Mouse (Mus musculus): ENCODE results near the gene Apba3.
A peak's percentile ranks its signal among the peaks of the same experiment; 100 is the strongest.

Apba3 gene

GRCm38 (mm10) chr10:81290698-81291460 lies 24.1 kb downstream of the Apba3 start:
- no peak for DNase-seq (ENCODE audit: low spot score)

DNA sequence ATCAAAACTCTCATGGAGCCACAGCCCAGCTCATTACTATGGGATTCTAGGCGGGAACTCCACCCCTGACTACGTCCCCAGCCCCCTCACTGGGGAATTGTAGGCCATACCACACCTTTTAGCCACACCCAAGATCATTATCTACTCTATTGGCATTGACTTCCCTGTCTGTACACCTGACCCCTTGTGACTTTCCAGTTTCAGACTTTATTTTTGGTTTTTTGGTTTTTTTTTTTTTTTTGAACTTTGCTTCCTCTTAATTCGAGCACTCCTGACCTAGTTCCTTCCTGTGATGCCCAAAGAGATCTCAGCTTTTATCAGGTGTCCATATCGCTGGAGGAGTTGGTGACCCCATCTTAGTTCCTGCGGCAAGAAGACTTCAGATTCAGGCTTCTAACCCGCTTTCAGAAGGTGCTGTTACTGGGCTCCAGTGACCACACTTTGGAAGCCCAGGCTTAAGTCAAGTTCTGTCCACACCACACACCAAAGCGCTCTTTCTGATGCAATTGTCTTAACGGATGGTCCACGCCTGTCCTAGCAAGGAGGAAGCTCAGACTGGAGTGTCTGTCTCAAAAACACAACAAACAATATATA lies 24.8 kb downstream of the Apba3 start, which contains the start of gene Tjp3:
TSS of gene Tjp3 (minus strand) at position 71 of the 594 bp plus-strand sequence.
- no peak for DNase-seq (ENCODE audit: low spot score)

GRCm38 (mm10) chr10:81292554-81293333 lies 26.0 kb downstream of the Apba3 start, which contains the start of gene Pip5k1c:
Pip5k1c (plus strand) TSS chr10:81292963.
- peak; percentile 97 for DNase-seq (ENCODE audit: low spot score)

- no peak for DNase-seq (ENCODE audit: low spot score)
These were observed 26.7 kb downstream of the Apba3 start for GRCm38 (mm10) chr10:81293334-81294030.

DNA sequence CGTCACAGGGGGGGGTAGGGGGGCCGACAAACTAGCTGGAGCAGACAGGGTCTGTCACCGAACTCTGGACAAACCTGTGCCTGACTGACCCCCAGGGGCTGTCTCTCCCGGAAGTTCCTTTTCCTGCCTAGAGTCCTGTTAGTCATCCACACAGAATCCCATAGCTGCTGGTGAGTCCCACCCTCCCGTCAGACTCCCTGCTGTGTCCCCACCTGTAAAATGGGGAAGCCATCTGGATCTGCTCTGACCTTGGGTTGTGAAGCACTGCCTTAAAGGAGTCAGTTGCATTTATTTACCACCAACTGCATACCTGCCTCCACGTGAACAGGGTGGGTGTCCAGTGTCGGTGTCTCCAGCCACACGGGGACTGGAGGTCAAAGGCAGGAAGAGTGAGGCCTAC lies 27.7 kb downstream of the Apba3 start:
- no peak for DNase-seq (ENCODE audit: low spot score)

GRCm38 (mm10) chr10:81295185-81295584 lies 28.4 kb downstream of the Apba3 start:
- no peak for DNase-seq (ENCODE audit: low spot score)

GRCm38 (mm10) chr10:81297246-81297645 lies 30.5 kb downstream of the Apba3 start:
- DNase-seq (ENCODE audit: low spot score) = no peak

- DNase-seq (ENCODE audit: low spot score) = no peak
These were observed 31.1 kb downstream of the Apba3 start for GRCm38 (mm10) chr10:81297845-81298244.

GRCm38 (mm10) chr10:81298369-81299100 lies 31.8 kb downstream of the Apba3 start:
- DNase-seq (ENCODE audit: low spot score) = no peak

- no peak for DNase-seq (ENCODE audit: low spot score)
These were observed 33.0 kb downstream of the Apba3 start for GRCm38 (mm10) chr10:81299585-81300351.

- no peak for DNase-seq (ENCODE audit: low spot score)
These were observed 33.7 kb downstream of the Apba3 start for GRCm38 (mm10) chr10:81300352-81300907.

GRCm38 (mm10) chr10:81301321-81301720 lies 34.6 kb downstream of the Apba3 start:
- DNase-seq (ENCODE audit: low spot score) = no peak

DNA sequence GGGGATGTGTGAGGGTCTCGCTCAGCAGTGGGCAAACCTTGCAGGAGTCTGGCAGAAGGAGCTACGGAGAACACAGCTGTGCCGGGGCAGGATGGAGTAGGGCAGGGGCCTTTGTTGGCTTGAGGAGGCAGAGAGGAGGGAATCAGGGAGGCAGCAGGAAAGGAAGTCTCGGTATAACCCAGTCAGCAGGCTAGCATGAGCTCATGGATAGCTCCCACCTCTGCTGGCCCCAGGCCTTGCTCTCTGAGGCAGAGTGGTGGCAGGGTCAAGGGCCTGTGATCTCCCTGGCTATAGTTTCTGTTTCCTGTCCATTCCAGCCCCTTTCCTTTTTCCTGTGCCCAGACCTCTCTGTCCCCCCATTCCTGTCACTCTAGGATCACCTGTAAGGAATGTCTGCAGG lies 35.5 kb downstream of the Apba3 start:
- no peak for DNase-seq (ENCODE audit: low spot score)

- DNase-seq (ENCODE audit: low spot score) = no peak
These were observed 36.0 kb downstream of the Apba3 start for GRCm38 (mm10) chr10:81302781-81303218.

GRCm38 (mm10) chr10:81303258-81303657 lies 36.5 kb downstream of the Apba3 start:
- DNase-seq (ENCODE audit: low spot score) = no peak

DNA sequence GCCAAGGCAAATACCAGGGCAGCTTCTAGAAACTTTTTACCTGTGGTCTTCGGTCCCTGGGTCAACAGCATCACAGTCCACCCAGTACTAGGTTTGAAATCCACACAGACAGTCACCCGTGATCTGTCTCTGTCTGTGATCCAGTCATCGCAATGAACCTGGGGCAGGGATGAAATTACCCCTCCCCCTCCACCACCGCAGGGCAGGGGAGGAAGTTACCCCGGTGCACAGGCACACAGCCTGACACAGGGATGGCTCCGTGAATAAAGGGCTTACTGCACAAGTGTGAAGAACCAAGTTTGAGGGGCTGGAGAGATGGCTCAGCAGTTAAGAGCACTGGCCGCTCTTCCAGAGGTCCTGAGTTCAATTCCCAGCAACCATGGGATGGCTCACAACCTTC lies 37.0 kb downstream of the Apba3 start:
- no peak for DNase-seq (ENCODE audit: low spot score)

- no peak for DNase-seq (ENCODE audit: low spot score)
These were observed 38.0 kb downstream of the Apba3 start for GRCm38 (mm10) chr10:81304597-81305238.

- no peak for DNase-seq (ENCODE audit: low spot score)
These were observed 38.9 kb downstream of the Apba3 start for GRCm38 (mm10) chr10:81305663-81306062.

DNA sequence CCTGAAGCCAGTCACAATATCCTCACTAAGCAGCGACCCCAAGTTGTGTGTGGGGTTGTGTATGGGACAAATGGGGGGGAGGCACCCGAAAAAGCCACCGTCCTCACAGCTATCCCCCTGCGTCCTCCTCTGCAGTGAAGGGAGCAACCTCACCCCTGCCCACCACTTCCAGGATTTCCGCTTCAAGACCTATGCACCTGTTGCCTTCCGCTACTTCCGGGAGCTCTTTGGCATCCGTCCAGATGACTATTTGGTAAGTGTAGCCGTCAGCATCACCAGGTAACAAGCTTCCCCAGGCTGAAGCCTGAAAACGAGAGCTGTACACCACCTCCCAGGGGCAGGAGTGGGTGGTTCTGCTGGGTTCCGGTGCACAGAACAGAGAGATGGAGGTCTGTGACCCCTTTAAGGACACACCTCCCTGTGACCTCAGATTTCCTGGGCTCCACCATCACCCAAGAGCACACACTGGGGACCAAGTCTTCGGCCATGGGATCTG lies 39.5 kb downstream of the Apba3 start:
- DNase-seq (ENCODE audit: low spot score) = no peak
